Mouse (Mus musculus) embryo, embryonic 10 days (tissue): Measurements from ENCODE around the gene Tap1.
"Not testable (repeated sequence)": the region's sequence is repeated elsewhere in the genome, so short reads cannot be mapped to it uniquely, and the experiment has no call there.

Experiments used
- DNase-seq: peaks from one replicate; pipeline ENCODE4 v3.0.0-alpha.2; 2015; ENCODE audit warnings: low spot score

The Tap1 gene

DNA sequence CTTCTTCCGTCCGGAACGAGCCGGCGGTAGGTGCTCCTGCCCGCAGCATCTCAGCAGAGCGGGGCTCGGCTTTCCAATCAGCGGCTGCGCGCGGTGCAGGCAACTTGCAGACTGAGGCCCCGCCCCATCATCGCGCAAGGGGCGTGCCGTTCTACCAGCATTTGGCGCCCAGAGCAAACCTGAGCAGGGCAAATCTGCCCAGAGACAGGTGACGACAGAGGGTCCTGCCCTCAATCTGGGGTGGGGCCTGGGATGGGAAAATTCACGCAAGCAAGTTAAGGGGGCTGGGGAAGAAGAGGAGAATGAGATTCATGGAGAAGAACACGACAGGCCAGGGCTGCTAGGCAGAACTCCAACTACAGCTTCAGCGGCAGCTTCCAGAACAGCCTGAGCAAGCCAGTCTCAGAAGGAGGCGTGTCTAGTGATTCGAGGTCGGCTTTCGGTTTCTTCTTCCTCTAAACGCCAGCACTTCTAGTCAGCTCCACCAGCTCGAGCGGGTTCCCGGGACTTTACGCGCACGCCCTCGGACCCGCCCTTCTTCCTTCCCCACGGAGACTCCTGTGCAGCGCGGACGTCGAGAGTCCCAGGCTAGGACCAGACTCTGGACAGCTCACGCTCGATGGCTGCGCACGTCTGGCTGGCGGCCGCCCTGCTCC lies at the start of gene Tap1, which contains the start of gene Psmb9:
Gene Tap1 (plus strand): TSS at position 293 of the 656 bp plus-strand sequence.
Gene Psmb9 (minus strand): TSS at position 504 of the 656 bp plus-strand sequence.
- DNase-seq, result peak; percentile 97

DNA sequence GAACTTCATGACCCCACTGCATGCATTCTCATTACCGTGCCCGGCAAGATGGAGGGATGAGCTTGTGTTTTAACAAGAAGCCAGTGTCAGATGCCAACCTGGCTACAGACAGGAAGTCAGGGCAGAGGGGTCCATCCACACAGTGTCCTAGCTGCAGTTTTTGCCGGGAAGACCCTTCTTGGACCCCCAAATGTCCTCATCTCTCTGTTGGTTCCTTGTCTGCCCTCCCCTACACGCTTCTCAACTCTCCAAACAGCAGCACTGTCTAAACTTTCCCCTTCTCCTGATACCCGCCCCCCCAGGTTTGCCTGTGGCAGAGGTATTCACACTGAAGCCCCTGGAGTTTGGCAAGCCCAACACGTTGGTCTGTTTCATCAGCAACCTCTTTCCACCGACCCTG lies 49.8 kb upstream of the Tap1 start:
- DNase-seq, result no peak

DNA sequence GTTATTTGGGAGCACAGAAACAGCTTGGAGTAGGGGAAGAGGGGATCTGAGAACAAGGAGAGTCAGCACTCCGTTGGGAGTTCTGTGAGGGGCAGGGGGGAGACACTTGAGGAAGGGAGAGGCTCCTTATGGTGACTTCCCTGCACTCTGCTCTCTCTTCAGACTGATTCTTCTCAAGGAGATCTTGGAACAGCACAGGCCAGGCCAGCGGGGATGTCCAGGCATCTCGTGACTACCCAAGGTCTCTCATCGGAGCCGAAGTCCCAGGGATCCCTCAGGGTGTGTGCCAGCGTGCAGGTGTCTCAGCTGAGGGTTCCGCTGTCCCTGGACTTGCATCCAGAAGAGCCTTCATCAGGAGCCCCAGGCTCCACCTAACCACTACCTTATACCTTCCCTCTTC lies 48.7 kb upstream of the Tap1 start:
- no peak for DNase-seq

DNA sequence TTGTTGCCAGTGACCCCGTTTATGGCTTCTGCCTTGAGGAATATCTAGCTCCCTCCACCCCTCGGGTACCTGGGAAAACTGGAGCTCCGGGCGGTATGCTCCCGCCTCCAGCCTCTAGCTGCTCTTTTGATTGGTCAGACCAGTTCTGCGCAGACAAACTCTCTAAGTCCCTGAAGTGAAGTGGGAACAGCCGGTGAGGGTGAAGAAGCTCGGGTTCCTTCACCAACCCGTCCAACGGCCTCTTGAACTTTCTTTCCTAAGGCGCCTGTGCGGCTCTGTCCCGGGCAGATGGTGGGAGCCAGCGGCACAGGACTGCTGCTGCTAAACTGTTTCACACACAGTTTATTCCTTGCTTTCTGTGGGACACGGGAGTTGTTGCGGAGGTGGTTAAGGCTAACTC lies 47.9 kb upstream of the Tap1 start:
- peak; percentile 74 for DNase-seq

DNA sequence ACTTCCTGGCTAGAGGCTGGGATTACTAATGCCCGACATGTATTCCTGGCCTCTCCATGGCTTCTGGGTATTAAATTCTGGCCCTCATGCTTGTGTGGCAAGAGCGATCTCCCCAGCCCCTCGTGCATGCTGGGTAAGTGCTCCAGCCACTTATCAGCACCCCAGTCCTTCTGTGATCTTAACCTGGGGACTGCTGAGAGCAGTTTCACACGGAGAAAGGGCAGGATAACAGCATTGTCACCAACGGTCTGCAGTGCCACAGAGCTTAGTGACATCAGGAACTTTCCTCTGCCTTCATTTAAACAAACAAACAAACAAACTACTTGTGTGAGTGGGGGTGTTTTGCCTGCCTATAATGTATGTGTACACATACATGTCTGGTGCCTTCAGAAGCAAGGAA lies 47.1 kb upstream of the Tap1 start:
- DNase-seq, result no peak

DNA sequence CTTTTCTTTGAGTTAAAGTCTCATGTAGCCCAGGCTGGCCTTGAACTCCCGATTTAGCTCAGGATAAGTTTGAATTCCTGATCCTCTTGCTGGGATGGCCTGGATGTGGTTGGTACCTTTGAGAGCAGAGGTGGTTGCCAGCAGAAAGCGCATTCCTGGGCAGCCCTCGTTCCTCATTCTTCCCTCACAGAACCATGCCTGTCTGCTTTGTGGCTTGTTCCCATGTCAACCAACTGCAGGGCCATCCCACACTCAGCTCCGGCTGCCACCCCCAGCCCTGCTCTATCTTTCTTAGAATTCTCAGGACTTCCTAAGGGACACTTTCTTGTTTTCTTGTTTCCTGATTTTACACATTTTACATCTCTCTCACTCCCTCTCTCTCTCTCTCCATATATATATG lies 45.9 kb upstream of the Tap1 start:
- DNase-seq, result no peak

DNA sequence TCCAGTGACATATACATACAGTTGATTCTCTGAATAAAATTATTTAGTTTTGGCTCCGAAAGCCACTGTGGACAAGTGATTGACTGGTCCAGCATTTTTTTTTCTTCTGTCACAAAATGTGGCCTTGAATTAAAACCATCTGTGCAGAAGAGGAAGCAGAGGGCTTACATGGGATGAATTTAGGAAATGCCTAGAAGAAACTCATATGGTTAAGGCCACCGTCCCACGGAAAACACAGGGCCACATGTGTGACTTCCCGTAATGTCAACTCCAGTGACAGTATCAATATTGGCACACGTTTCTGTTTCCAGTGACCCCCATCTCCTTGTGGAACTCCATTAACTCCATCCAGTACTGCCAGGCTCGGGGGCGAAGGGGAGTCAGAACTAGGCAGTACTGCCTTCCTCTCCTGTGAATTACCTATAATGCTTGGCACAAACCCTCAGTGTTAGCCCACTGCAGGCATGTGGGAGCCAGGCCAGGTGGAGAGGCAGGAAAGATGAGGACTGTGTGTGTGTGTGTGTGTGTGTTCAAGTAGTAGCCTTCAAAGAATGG lies 44.8 kb upstream of the Tap1 start:
- no peak for DNase-seq

DNA sequence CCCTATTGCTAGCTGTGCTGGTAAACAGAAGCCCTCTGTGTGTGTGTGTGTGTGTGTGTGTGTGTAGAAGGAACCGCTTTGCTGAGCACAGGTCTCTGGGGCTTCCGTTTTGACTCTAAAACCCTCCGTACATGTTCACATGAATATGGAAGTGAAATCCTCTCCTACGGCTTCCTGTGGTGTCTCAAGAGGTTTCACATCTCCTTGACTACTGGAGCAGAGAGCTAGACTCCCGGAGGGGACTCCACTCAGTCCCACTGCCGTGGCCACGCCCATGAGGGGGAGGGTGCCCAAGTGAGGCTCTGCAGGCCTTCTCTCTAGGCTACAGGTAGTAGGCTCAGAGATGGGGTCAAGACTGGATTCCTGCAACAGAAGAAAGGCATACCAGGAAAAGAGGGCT lies 44.3 kb upstream of the Tap1 start, which contains the start of gene H2-DMb2:
Gene H2-DMb2 (plus strand): TSS at position 275 of the 400 bp plus-strand sequence.
- DNase-seq, result no peak

DNA sequence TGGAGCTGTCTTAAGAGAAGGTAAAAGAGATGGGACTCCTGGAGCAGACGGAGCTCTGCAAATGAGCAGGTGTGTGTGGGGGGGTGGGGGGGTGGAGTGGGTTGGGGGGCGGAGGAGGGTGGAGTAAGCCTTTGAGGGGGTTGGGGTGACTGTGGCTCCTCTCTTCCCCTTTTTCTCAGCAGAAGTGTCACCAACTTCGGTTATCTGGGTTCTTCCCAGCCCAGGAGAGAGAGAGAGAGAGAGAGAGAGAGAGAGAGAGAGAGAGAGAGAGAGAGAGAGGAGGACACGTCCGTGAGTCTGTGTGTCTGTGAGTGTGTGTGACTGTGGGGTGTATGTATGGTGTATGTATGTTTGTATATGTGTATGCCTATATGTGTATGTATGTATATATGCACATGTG lies 43.9 kb upstream of the Tap1 start:
- no peak for DNase-seq

DNA sequence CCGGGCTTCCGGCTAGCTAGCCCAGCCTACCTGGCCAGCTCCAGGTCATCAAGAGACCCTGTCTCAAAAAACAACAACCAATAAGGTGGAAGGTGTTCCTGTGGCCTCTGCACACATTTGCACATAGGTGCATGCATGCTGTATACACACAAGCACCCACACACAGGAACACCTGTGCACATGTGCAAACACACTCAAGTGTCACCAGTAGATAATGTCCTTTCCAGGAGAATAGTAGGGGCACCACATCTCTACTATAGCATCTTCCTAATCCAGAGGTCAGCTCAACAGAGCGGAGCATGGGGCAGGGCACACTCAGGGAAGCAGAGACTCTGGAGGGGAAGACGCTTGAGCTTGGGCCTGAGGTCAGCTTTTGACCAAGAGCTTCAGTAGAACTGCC lies 43.1 kb upstream of the Tap1 start:
- not testable (repeated sequence) for DNase-seq

DNA sequence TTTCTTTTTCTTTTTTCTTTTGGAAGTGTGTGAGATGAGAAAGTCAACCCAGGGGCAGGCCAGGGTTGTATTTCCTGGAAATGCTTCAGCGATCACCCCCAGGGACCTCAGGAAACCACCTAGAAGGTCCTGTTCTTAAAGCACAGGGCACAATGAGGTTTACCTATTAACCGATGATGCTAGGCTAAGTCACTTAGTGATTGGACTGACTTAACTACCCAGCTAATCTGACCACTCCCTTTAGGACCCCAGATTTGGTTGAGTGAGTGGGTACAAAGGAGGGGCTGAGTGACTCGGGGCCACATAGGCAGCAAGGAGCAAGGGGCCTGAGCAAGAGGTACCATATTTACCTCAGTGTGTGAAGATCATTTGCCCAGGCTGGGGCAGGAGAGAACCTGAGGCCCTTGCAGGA lies 42.4 kb upstream of the Tap1 start:
- no peak for DNase-seq

DNA sequence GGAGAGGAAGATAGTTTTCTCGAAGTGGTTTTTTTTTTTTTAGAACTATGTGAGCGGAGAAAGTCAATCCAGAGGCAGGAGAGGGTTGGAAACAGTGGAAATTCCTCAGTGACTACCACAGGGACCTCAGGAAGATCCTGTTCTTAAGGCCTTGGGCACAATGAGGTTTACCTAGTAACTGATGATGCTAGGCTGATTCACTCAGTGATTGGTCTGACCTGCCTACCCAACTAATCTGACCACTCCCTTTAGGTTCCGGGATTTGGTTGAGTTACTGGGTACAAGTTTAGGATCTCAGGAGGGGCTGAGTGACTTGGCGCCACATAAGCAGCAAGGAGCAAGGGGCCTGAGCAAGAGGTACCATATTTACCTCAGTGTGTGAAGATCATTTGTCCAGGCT lies 34.4 kb upstream of the Tap1 start, which contains the start of gene H2-DMb1:
Gene H2-DMb1 (plus strand): TSS at position 150 of the 400 bp plus-strand sequence.
- DNase-seq, result peak; percentile 68

DNA sequence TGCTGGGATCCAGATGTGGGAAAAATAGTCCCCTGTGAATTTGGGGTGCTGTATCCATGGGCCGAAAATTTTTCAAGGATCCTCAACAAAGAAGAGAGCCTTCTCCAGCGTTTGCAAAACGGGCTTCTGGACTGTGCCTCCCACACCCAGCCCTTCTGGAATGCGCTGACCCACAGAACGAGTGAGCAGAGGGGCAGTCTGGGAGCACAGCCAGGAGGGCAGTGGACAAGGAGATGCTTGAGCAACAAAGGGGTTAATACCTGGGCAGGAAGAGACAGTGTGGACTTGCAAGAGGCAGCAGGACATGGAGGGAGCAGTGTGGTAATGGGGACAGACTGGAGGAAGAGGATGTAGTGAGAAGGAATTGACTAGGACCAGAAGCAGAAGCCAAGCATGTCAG lies 31.8 kb upstream of the Tap1 start:
- DNase-seq, result no peak

DNA sequence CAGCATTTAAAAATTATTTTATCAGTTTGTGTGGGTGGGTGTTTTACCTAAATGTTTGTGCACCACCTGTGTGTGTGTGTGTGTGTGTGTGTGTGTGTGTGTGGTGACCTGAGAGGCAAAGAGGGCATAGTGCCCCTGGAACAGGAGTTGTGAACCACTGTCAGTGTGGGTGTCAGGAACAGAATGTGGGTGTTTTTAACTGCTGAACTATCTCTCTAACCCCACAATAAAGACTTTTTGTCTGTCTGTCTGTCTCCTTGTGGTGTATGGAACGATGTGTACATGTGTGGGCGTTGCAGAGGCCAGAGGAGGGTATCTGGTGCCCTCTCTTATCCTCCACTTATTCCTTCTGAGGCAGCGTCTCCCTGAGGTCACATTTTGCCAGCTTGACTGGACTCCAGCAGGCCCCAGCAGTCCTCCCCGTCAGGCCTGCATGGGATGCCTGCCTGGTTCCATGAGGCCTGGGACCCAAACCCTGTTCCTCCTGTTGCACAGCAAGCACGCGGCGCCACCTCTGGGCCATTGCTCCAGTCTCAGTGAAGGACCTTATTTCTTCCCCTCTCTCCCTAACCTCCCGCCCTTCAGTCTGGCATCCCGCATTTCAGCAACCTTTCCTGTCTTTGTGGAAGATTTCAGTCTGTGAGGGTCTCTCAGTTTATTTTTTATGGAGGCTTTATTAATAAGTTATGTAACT lies 23.0 kb upstream of the Tap1 start:
- peak; percentile 47 for DNase-seq

DNA sequence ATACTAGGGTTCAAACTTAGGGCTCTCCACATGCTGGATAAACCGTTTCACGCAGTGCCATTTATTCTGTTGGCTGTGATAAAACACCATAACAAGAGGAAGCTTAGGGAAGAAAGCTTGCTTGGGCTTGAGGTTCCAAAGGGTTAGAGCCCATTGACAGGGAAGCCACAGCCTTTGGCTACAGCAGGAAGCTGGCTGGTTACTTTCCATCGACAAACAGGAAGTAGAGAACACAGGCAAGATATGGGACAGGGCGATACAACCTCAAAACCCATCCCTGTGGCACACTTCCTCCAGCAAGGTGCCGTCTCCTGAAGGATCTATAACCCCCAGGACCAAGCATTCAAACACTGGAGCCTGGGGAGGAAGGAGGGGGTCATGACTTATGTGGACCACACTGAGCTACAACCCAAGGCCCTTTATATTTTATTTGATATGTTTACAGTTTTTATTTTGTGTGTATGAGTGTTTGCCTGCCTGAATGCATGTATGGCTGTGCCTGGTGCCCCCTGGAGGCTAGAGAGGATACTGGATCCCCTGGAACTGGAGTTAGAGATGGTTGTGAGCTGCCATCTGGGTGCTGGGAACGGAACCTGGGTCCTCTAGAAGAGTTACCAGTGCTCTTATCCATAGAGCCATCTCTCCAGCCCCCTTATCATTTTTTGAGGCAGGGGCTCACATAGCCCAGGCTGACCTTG lies 22.2 kb upstream of the Tap1 start:
- DNase-seq, result no peak

DNA sequence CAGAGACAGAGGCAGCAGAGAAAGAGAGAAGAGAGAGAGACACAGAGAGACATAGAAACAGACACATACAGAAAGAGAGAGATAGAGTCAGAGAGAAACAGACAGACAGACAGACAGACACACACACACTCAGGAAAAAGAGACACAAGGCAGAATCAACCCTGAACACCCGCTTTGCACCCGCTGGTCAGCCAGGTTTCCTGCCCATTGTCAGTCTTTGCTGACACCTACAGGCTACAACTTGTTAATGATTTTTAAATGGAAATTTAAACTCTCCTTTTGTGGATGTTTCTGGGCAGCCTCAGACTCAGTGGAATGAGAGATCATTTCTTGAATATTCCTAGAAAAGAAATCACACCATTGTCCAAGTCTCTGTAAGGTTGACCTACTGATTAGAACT lies 18.1 kb upstream of the Tap1 start:
- peak; percentile 60 for DNase-seq

DNA sequence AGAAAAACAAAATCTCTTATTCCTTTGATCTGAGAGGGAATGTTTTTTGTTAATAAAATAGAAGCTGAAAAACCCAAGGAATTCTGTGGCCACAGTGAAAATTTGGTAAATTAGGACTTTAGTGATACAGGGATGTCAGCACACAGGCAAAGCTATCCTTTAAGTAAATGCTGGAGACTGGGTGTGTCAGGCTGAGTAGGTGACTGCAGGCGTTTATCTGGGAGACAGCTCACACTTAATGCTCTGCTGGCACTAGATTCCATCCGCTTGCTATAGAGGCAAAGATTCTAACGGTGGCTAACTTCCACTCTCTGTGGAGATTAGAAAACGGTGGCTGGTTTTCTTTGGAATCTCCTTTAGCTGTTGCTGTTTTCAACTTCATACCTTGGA lies 16.9 kb upstream of the Tap1 start:
- no peak for DNase-seq

DNA sequence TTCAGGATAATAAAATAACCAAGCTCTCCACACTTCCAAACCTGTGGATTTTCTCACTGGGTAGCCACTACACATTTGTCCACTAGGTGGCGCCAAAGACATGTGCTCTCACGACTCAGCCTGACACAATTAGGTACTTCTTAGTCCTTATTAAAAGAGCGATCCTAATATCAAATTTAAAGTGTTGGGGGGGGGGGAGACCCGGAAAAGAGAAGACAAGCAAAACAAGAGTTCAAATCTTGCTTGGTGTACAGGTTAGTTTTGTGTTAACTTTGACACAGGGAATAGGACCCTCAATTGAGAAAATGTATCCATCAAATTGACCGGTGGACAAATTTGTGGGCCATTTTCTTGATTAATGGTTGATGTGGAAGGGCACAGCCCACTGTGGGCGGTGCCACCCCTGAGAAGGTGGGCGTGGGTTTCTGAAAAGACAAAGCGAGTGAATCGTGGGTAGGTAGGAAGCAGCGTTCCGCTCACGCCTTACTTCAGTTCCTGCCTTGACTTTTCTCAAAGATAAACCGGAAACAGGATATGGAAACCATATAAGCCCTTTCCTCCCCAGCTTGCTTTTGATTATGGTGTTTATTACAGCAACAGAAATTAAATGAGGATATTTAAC lies 16.4 kb upstream of the Tap1 start:
- DNase-seq, result peak; percentile 85

DNA sequence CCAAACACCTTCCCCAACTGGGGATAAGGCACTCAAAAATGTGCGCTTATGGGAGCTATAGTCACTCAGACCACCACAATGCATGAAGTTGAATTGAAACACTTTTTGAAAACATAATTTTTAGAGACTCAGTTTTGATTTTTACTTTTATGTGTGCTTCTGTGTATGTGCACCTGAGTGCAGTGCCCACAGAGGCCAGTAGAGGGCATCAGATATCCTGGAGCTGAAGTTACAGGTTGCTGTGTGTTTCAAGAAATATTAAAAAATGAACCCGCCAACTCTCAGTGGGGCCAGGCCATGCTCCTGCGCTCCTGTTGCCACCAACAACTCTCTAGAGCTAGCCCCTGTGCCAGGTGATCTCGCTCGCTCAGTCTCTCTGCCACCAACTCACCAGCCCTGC lies 14.8 kb upstream of the Tap1 start:
- DNase-seq, result no peak

DNA sequence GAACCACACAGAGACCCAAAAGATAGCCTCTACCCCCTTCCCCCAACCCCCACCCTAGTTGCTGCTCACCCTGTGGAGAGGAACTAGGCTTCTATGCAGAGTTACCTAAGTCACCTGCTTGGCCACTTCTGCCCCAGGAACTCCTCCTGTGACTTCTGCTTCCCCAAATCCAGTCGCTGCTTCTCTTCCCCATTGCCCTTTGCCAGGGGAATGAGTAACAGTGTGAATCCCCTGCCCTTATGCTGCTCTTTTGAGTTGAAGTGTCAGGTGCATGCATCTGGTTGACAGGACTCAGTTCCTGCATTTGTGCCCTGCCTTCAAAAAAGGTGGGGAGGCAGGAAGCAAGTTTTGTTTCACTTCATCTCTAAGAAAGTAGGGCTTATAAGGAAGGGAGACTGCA lies 13.3 kb upstream of the Tap1 start:
- DNase-seq, result no peak

DNA sequence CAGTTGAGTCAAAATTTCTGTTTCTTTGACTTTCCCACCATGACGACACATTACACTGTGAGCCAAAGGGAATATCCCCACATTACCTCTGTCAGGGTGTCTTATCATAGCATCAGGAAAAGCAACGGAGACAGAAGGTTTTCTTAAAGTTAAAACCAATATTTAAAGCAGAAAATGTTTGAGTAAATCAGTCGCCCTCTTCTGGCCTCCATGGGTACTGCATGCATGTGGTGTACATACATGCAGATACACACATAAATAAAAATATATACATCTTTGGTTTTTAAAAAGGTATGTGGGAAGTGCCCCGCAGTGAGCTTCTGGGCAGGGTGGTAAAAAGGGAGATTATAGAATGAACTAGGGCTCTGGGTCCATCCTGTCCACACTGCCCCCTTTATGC lies 10.2 kb upstream of the Tap1 start:
- DNase-seq, result no peak

DNA sequence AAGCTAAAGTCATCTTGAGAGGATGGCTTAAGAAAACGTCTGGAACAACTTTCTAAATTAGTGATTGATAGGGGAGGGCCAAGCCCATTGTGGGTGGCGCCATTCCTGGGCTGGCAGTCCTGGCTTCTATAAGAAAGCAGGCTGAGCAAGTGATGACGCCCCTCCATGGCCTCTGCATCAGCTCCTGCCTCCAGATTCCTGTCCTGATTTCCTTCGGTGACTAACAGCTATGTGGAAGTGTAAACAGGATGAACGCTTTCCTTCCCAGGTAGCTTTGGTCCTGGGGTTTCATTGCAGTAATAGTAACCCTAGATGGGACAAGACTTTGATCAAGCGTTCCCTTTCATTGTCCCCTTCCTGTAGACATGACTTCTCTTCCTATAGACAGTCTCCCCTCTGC lies 8.3 kb upstream of the Tap1 start:
- DNase-seq, result no peak
